Mouse (Mus musculus): Measurements from ENCODE around the gene Yrdc.

Gene Yrdc

DNA sequence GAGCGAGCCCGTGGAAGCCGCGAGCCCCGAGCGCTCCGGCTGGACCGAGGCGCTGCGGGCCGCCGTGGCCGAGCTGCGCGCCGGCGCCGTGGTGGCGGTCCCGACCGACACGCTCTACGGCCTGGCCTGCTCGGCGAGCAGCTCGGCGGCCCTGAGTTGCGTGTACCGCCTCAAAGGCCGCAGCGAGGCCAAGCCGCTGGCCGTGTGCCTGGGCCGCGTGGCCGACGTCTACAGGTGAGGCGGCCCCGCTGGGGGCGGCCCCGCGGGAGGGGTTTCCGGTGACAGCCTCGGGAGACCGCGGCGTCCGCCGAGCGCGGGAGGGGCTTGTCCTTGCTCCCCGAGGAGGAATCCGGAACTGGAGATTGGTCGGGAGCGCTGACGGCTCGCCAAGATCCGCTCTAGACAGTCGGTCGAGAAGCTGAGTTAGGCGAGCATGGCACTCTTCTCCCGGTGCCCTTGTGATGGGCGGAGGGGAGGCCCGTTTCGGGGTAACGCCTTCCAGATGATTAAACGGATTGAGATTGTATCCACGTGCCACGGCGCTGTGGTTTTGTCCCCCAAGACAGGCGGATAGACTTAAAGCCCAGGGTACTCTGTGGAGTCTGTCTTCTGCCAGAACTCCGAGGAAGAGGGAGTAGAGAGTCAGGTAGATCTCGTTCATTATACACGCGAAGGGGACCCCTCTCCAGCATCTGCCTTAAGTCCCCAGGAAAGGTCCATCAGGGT, 617 bp downstream of the Yrdc start, which contains the start of gene 1110065P20Rik:
1110065P20Rik (minus strand) TSS at position 264 of the 726 bp plus-strand sequence.
- DNase-seq = peak; percentile 63

DNA sequence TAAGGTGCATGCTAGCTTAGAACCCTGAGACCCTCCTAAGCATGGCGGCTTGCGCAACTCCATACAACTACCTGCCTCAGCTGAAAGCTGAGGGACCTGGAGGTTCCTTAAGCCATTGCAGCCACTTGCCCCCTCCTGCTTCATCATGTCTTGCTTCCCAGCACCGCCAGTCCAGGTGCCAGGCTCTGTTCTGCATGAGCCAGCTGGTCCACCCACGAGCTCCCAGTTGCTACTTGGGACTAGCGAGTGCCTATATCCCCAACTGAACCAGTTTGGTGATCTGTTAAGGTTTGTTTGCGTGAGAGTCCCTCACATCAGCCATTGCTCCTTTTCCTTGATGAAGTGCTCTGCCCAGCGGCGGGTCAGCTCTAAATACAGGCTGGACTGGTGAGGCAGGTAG, 5.8 kb downstream of the Yrdc start:
- no peak for DNase-seq

DNA sequence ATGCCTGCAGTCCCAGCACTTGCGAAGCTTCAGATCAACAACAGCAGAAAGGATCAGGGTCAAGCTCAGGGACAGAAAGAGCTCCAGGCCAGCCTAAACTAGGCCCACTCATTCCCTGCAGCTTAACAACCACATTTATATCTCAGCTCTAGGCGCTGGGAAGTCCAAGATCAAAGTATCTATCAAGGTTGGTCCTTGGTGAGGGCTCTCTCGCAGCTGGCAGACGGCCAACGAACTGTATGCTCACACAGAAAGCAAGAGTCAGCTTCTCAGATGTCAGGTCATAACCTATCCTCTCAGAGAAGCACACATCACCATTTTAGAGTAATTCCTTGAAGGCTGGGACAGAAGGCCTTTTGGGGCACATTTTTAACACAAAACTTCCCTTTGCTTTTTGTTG, 7.9 kb downstream of the Yrdc start:
- DNase-seq = no peak

DNA sequence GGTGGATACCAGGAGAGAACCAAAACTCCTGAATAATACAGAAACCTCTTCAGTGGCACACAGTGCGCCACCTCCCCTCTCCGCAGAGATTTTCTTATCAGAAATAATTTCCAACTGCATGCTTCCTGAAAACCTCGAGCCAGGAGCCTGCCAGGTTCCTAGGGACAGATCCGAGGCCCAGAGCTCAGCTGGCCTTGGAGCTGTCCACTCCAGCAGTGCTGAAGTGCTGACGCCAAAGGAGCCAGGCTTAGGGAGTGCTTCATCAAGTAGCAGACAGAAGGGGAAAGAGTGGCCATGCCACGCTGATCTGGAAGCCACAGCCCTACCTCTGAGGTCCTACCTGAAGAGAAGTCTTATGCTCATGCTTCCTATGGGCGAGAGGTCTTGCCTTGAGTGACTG, 10.0 kb downstream of the Yrdc start:
- peak; percentile 78 for DNase-seq

DNA sequence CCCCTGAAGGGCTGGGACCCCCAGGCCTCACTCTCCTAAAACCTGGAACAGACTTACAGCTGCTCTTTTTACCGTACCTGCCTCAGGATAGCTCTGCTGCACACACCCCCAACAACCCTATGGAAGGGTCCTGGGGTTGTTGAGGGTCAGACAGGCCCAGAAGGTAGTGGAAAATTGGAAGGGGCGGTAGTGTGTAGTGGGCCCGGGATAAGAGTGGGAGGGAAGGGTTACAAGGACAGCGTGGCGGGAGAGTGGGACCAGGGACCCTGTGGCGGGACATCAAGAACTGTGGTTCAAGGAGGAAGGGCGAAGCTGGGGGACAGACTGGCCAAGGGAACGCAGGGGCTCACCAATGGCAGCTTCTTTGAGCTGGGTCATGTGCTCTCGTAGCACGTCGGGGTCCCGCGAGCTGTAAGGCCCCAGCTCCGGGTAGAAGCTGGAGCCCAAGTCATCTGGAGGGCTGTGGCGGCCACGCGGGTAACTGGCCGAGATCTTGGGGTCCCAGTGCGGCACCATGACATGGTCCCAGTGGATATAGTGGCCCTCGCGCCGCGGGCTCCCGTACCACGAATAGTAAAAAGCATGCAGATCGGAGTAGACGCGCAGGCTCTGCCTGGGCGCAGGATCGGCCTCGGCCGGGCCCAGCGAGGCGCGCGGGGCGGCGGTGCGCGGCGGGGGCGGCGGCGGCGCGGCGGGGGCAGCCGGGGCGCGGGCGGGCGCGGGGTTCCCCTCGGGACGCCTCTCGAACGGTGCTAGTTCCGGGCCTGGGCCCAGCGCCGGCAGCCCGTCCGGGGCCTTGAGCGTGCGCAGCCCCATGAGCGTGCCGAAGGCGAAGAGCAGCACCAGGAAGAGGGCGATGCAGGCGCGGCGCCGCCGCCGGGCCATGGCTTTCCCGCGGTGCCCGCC, 11.1 kb downstream of the Yrdc start, which contains the start of gene Maneal:
Maneal (minus strand) TSS at position 889 of the 906 bp plus-strand sequence.
- peak; percentile 58 for DNase-seq

DNA sequence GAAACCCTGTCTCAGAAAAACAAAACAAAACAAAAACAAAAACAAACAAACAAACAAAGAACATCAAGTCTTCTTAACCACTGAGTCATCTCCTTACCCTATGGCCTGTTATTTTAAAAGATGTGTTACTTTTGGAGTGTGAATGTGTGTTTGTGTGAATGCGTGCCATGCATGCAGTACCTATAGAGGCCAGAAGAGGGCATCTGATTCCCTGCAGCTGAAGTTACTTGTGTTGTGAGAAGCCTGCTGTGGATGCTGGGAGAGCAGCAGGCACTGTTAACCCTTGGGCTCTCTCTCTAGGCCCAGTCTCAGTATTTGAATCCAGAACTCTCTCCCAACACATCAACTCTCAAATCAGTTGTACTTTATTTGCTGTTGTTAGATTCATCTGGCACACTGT, 22.2 kb downstream of the Yrdc start:
- no peak for DNase-seq

DNA sequence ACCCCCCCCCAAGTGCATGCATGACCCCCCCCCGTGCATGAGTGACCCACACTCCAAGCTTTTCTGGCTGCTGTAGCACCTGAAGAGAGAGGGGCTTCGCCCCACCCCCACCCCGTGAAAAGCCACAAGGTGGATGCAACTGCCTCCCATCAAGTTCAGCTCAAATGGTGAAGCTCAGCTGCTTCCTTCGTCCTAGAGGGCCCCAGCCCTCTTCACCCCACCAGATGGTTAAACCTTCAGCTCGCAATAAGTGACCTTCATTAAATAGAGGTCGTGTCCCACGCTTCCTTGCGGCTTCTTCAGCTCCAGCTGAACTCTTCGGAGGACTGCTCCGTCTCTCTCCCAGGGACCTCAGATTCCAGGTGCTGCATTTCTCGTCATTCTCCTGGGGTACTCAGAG, 30.1 kb downstream of the Yrdc start, which contains the start of gene Epha10:
Epha10 (plus strand) TSS at position 301 of the 400 bp plus-strand sequence.
- peak; percentile 43 for DNase-seq

DNA sequence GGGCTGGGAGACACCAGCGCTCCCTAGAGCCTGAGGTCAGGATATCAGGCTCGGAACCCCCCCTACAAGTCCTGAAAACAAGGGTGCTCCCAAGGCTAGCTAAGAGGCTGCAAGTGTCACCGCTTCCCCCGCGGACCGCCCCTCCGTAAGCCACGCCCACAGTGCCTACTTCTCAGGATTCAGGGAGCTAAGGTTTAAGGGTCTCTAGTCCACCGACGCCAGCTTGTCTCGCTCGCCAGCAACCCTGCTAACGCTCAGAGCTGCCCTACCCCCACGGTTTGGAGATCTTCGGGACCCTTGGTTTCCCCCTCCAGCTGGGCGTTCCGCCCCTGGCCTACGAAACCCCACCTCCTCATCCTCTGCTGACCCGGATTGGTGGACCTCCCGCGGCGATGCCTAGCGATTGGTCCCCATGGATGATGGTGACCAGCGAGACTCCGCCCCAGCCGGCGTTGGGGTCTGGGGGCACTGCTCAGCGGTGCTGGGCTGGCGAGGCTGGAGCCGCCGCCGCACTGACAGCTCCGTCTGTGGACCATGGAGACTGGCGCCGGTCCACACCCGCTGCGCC, 30.9 kb downstream of the Yrdc start:
- peak; percentile 96 for DNase-seq

DNA sequence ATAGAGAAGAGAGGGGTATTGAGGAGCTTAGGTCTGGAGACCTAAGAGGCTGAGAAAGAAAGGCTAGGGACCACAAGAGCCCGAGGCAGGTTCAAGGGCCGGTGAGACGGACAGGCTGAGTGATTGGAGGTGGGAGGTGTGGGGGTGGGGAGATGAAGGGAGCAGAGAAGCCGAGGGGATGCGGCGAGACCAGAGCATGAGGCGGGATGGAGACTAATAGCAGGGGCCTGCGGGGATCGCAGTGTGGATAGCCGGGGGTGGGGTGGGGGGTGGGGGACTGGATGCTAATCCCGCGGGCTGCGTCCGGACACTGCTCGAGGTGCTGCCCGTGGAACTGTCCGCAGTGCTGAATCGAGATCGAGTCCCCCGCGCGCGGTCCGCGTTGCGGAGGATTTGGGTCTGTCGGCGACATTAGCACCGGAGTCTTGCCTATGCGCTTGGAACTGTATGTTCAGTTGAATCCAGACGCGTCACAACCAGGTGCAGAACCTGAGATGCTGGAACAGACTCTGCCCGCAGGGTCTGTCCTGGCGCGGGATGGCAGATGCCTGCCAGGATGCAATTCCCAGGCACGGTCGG, 31.8 kb downstream of the Yrdc start:
- peak; percentile 65 for DNase-seq

DNA sequence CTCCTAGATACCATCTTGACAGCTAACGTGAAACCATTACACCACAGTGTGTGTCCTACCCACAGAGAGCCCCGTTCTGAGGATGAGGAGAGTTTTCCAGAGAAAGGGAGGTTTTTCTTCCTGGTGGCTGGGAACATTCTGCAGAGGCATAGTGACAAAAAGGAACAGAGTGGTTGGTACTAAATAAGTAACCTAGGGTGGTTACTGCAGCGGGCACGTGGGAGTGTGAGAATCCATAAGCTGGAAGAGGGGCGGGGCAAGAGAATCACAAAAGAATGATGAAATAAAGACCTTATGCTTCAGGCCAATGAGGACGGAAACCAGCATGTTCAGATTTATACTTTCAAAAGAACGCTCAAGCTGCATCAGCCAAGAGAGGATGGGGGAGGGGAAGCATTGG, 38.2 kb downstream of the Yrdc start:
- DNase-seq = no peak

DNA sequence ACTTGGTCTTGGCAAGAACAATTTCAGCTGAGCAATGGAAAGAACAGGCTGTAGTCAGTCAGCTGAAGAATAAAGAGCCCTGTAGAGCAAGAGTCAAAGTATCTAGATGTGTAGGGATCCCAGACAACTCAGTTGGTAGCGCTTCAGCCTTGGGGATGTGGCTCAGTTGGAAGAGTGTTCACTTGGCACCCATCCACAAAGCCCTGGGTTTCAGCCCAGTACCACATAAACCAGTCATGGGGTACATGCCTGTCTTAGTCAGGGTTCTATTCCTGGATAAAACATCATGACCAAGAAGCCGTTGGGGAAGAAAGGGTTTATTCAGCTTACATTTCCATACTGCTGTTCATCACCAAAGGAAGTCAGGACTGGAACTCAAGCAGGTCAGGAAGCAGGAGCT, 39.5 kb downstream of the Yrdc start:
- no peak for DNase-seq

DNA sequence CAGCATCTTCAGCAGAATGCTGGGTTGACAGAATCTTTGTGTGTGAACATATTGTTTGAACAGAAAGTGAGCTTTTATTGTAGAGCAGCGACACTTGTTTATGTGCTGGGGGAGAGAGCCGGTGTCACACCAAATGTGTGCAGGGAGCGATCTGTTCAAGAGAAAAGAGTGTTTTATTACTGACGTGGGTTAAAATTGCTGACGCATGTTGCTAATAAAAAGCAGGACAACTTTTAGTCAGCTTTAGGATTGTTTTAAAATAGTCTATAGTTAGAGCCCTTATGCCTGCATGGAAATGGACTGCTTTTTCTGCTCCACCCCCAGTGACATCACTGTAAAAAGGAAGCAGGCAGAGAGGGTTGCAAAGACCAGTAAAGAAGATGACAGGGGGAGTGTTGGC, 40.4 kb downstream of the Yrdc start:
- no peak for DNase-seq

DNA sequence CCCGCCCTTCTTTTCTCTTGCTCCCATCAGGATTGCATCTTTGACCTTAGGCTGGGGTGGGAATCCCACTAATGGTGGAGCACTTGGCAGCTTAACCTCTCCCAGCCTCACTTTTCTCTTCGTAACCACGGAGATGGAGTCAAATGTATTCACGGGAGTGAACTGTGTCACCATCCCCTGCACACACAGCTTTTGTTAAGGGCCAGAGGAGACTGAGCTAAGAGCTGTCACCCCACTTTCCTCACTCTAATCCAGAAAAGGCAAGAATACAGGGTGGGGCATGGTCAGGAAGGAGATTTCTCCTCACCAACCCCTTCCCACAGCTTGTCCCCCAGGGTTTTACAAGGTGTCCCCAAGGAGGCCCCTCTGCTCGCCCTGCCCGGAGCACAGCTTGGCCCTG, 43.3 kb downstream of the Yrdc start:
- no peak for DNase-seq

DNA sequence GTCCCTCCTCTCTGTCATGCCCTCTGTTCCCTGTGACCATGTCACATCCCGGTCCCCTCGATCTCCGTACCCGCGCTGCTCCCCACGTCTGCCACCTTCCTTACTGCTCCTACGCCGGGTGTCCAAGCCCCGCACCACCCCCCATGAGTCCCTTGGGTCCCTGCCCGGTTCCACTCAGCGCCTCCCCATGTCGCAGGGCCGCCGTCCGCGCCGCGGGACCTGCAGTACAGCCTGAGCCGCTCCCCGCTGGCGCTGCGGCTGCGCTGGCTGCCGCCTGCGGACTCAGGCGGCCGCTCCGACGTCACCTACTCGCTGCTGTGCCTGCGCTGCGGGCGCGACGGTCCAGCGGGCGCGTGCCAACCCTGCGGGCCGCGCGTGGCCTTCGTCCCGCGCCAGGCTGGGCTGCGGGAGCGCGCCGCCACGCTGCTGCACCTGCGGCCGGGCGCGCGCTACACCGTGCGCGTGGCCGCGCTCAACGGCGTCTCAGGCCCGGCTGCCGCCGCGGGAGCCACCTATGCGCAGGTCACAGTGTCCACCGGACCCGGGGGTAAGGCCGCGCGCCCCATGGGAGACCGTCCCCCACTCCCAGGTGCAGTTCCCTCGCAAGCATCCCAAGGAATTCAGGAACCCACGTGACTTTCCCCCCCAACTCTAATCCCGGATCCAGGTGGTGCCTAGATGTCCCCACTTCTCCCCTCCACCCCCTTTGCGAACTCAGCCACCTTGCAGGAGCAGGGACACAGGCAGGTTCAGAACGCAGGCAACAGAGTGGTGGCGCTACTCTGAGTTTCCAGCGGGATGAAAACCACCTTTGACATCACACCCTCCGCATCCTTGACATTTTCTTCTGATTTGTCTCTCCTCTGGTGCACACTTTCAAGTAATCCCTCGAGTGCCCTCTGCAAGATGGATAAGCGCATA, 44.3 kb downstream of the Yrdc start:
- DNase-seq = peak; percentile 73

DNA sequence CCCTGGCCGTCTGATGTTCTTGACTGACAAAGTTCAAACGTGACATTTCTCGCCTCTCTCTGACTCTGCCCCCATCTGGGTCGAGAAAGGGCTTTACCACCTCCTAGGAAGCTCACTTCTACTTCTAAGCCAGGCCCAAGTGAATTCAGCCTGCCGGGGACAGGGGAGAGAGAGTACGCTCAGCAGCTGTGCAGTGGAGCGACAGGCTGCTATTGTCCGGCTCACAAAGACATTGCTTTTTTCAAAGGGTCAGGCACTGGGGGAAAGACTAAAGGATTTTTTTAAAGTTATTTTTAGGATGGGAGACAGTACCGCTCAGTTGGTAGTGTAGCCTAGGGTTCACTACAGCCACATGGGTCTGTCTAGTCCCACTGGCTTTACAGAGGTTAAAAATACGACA, 47.9 kb downstream of the Yrdc start:
- DNase-seq = no peak

DNA sequence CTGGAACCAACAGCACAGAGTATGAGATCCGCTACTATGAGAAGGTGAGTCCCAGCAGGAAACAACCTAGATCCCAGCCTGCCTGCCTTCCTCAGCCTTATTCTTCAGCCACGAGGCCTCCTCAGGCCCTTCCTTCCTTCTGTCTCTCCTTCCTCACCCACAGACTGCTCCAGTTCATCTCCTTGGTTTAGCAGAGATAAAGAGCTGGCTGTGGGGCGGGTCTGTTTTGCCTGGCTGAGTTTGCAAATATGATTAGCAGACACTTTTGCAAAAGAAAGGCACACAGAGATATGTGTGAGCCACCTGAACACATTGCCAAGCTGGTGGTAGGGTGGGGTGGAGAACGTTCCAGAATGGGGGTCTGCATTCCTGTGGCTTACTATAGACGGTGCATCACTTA, 49.4 kb downstream of the Yrdc start:
- DNase-seq = no peak
